Mouse (Mus musculus): ENCODE data around the gene Tfcp2. TPM values are rescaled to one million over a fixed set of nuclear protein-coding genes. Genes with fewer than 3 reads are reported as not detected.

The Tfcp2 gene
- polyA plus RNA-seq (2015; fragmentation: Nextera tagmentation; extraction: Ambion mirVana): 48.2 and 48.4 TPM in 2 replicates

DNA sequence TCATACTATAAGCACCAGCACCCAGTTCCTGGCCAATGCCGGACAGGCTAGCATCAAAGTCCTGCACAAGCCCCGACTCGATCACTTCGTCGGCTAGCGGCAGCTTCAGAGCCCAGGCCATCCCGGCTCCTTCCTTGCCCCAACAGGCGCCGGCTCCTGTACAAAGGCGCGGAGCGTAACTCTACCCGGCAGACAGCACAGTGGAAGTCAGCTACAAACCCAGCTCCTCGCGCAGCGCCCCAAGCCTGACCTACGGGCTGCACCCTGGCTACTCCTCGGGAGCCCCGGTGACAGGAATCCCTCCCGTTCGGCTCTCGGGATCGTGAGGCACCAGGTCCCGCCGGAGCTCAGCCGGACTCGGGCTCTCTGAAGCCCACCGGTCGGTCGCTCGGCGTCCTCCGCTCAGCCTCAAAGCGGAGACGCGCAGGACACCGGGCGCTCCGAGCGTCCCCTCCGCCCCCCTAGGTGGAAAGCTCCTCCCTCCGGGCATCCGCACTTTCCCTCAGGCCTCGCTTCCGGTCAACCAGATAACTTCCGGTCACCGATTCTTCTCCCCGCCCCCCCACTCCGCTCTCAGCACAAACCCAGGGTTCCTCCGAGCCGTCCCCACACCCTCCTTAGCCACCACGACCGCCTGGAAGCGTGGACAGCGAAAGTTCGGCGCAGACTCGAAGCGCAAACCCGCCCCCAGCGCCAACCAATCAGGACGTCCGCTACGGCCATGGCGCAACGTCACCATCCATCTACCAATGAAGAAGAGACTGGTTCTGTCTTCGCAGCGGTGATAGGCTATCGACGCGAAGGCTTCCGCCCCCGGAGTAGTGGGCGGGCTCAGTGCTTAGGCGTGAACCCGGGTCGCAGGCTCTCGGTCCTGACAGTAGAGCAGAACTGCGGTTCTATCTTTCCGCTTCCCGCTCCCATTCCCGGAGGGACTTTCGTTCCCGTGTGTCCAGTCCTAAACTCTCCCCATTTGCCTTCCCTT, at the start of gene Tfcp2:
Gene Tfcp2 (minus strand): TSS at position 683 of the 982 bp plus-strand sequence.
- Histone ChIP-seq H3K4me1 (replicated peaks) (peaks cover 23% of the 10 kb centered on the region), H3K27ac (peak within 1 kb of the TSS; percentile 94), H3K4me2 (replicated peaks) (peak within 1 kb of the TSS; percentile 74), H3K36me3 (peaks cover 16% of the 10 kb centered on the region), H3K9ac (replicated peaks) (peak within 1 kb of the TSS; percentile 93), H3K4me3 (replicated peaks) (peak within 1 kb of the TSS; percentile 89), H3K27me3 (no peaks in the 10 kb centered on the region), H3K9me3 (no peaks in the 10 kb centered on the region)
- WGBS: under 1% methylated on average over 83 of the region's 84 CpGs
- peak; percentile 99 for ATAC-seq

DNA sequence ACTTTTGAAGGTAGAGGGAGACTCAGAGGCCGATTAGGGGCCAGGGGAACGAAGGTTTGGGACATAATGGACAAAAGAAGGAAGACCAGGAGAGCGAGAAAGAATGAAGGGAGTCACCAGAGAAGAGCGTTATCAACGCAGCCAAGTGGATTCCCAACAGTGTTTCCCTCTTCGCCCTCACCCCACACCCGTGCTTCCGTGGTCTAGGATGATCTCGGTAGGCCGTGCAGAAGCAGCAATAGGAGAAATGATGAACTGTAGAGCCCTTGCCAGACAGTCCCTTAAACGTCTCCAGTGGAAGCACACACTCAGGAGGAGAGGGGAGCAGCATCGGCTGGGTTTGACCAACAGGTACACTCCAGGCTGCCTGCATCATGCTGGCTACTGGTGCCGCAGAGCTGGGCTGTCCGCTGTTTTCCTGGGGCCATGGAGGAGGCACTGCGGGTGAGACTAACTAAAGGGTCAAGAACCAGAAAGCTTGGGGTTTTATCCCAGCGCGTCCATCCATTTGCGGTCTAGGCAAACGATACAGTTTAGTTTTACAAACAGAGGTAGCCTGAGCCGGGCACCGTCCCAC, 49.0 kb upstream of the Tfcp2 start:
- peaks cover 14% of the 10 kb centered on the region for H3K27me3 ChIP-seq
- ATAC-seq: no peak
- H3K4me2 ChIP-seq (replicated peaks): peak overlapping the region; percentile 67
- peaks cover 35% of the 10 kb centered on the region for H3K4me1 ChIP-seq (replicated peaks)
- whole genome bisulfite sequencing: 15% methylated on average over 21 of the region's 21 CpGs
- no peak overlapping the region for H3K27ac ChIP-seq
- H3K4me3 ChIP-seq (replicated peaks): peak overlapping the region; percentile 64
- H3K9ac ChIP-seq (replicated peaks): no peak overlapping the region
- no peaks in the 10 kb centered on the region for H3K36me3 ChIP-seq
- no peaks in the 10 kb centered on the region for H3K9me3 ChIP-seq

DNA sequence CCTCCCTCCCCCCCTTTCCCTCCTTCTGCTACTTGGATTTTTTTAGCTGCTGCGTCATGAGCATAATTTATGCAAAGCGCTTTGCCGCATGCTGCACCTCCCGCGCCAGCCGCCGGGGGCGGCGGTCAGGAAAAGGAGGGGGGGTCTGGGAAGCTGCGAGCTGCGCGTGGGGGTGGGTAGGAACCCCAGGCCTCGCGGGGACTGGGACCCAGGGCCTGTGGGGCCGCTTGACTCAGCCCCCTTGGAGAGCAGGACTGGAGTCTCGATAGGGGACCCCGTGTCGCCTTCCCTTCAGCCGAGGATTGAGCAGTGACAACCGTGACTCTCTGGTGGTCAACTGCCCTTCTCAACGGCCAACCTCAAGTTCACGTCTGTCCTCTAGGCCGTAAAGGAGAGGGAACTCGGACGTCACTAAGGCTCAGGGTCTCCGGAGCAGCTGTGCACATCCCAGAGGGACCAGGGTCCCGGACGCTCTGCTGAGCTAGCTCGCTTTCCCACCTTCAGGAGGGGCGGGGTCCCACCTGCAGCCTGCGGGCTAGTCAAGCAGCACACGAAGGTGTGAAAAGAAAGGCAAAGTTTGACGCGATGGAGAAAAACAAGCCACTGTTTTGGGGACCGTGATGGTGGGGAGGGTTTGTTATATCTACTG, 48.4 kb upstream of the Tfcp2 start:
- Histone ChIP-seq H3K27me3 (peaks cover 14% of the 10 kb centered on the region), H3K4me1 (replicated peaks) (peaks cover 29% of the 10 kb centered on the region), H3K9ac (replicated peaks) (peak overlapping the region; percentile 93), H3K36me3 (no peaks in the 10 kb centered on the region), H3K27ac (peak overlapping the region; percentile 93), H3K4me2 (replicated peaks) (peak overlapping the region; percentile 67), H3K9me3 (no peaks in the 10 kb centered on the region), H3K4me3 (replicated peaks) (peak overlapping the region; percentile 64)
- WGBS: 1% methylated on average over 34 of the region's 35 CpGs
- peak; percentile 75 for ATAC-seq

DNA sequence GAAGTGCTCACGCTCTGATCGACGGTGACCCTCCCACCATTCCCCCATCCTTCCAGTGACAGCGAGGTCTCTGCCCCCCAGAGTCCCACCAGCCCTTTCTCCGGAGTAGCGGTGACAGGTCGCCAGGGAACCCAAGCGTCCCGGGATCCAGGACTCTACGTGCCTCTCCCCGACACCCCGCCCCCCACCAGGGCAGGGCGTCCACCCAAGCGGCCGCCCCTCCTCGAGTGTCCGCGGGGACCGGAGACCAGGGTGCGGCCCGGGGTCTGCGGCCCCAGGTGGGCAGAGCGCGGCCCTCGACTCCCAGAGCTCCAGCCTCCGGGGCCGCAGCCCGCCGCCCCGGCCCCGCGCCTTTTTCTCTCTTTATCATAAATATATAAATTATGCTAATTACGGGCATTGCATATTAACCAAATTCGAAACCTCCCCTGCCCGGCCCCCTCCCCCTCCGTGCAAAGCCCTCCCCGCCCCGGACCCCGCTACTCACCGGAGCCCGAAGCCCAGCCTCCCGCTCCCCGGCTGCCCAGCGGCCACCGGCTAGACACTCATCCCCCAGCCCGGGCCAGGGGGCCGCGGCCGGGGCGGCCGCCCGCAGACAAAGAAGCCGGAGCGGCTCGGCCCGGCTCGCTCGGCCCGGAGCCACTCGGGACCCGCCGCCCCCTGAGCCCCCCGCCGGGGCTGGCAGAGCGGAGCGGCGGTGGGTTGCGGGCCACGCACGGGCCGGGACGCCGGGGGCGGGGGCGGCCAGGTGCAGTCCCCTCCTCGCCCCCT, 47.7 kb upstream of the Tfcp2 start, which contains the start of gene Pou6f1:
Gene Pou6f1 (minus strand): TSS at position 709 of the 771 bp plus-strand sequence.
- peak within 1 kb of the TSS; percentile 93 for H3K9ac ChIP-seq (replicated peaks)
- H3K9me3 ChIP-seq: no peaks in the 10 kb centered on the region
- under 1% methylated on average over 58 of the region's 76 CpGs for WGBS
- H3K27me3 ChIP-seq: peaks cover 14% of the 10 kb centered on the region
- H3K4me3 ChIP-seq (replicated peaks): peak within 1 kb of the TSS; percentile 64
- H3K36me3 ChIP-seq: no peaks in the 10 kb centered on the region
- H3K4me1 ChIP-seq (replicated peaks): peaks cover 22% of the 10 kb centered on the region
- peak; percentile 82 for ATAC-seq
- H3K4me2 ChIP-seq (replicated peaks): peak within 1 kb of the TSS; percentile 67
- H3K27ac ChIP-seq: peak within 1 kb of the TSS; percentile 93

DNA sequence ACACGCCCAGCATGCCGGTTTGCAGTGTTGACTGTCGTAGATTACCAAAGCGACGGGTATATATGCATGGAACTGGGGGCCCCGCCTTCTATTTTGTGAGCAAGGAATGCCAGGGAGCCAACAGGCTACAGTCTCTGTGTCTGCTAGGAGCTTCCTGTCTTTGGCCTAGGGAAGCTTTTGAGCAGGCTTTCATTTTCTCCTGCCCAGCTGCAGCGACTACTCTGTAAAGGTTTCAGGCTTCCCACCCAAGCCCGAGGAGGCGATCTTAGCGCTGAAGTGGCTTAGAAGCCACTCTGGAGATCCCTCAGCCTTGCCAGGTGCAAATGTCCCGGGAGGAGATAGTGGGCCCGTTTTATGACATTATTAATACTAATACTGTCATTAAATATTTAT, 47.1 kb upstream of the Tfcp2 start:
- WGBS: under 1% methylated on average over 12 of the region's 12 CpGs
- peak overlapping the region; percentile 64 for H3K4me3 ChIP-seq (replicated peaks)
- no peaks in the 10 kb centered on the region for H3K9me3 ChIP-seq
- peaks cover 1% of the 10 kb centered on the region; the same call in 1 of the 2 replicates for H3K36me3 ChIP-seq
- H3K27me3 ChIP-seq: peaks cover 14% of the 10 kb centered on the region
- peak overlapping the region; percentile 93 for H3K27ac ChIP-seq
- peaks cover 22% of the 10 kb centered on the region for H3K4me1 ChIP-seq (replicated peaks)
- H3K4me2 ChIP-seq (replicated peaks): peak overlapping the region; percentile 67
- peak overlapping the region; percentile 93 for H3K9ac ChIP-seq (replicated peaks)
- peak; percentile 44 for ATAC-seq

DNA sequence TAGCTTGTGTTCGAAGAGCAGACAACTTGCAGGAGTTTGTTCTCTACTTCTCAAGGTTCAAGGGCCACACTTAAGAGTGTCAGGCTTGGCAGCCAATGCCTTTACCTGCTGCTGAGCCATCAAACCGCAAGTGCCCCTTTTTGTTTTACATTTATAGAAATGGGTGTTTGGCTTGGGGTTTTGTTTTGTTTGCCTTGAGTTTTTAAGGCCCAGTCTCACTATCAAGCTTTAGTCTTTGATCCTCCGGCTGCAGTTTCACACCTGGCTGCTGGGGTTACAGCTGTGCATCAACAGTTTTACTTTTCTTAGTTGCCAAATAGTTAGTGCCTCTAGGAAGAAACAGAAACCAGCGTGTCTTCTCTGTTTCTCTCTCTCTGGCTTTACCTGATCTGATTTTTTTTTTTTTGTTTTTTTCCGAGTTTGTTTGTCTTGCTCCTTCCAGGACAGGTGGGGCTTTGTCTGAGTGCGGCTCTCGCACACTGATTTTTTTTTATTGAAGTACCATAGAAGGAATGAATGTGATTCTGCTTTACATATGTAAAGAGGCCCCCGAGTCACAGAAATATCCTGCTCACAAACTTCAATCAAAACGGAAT, 46.6 kb upstream of the Tfcp2 start:
- 32% methylated on average over 9 of the region's 9 CpGs for WGBS
- peaks cover 3% of the 10 kb centered on the region; the same call in 1 of the 2 replicates for H3K36me3 ChIP-seq

DNA sequence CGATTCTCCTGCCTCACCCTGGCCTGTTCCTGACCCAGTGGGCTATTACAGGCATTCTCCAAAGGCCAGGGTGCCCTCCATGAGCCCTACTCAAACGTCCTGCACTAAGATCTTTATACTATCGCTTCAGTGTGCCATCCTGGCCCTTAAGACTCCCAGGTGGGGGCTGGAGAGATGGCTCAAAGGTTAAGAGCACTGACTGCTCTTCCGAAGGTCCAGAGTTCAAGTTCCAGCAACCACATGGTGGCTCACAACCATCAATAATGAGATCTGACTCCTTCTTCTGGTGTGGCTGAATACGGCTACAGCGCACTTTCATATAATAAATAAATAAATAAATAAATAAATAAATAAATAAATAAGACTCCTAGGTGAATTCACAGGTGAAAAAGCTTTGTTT, 41.0 kb upstream of the Tfcp2 start:
- 86% methylated on average over 6 of the region's 6 CpGs for WGBS
- Histone ChIP-seq H3K27me3 (no peaks in the 10 kb centered on the region), H3K9ac (replicated peaks) (no peak overlapping the region), H3K9me3 (no peaks in the 10 kb centered on the region), H3K4me1 (replicated peaks) (no peaks in the 10 kb centered on the region), H3K4me3 (replicated peaks) (no peak overlapping the region), H3K36me3 (peaks cover 43% of the 10 kb centered on the region), H3K4me2 (replicated peaks) (no peak overlapping the region), H3K27ac (no peak overlapping the region)
- no peak for ATAC-seq

More for the DNA sequence above, 46.6 kb upstream of the Tfcp2 start:
- H3K4me1 ChIP-seq (replicated peaks): peaks cover 22% of the 10 kb centered on the region
- peak overlapping the region; percentile 93 for H3K9ac ChIP-seq (replicated peaks)
- ATAC-seq: no peak
- peak overlapping the region; percentile 64 for H3K4me3 ChIP-seq (replicated peaks)
- peak overlapping the region; percentile 93 for H3K27ac ChIP-seq
- H3K9me3 ChIP-seq: no peaks in the 10 kb centered on the region
- peak overlapping the region; percentile 67 for H3K4me2 ChIP-seq (replicated peaks)
- peaks cover 10% of the 10 kb centered on the region for H3K27me3 ChIP-seq

DNA sequence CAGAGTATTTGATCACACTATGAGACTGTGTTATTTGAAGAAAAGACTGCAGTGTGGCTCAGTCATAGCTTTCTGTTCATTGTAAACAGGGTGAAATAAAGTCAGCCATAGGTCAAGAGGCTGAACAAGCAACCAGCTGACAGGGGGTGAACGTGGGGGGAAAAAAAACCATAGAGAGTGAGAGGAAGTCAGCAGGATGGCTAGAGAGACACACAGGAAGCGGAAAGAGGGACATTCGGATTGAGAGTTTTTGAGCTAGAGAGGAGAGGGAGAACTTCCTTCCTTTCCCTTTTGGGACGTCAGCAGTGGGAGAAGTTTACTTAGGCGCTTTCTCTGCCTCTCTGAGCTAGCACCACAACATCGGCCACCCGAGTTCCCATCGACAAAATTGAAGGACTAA, 38.6 kb upstream of the Tfcp2 start:
- no peak overlapping the region for H3K27ac ChIP-seq
- 73% methylated on average over 8 of the region's 8 CpGs for WGBS
- H3K9ac ChIP-seq (replicated peaks): no peak overlapping the region
- no peak for ATAC-seq
- H3K9me3 ChIP-seq: no peaks in the 10 kb centered on the region
- H3K4me3 ChIP-seq (replicated peaks): no peak overlapping the region
- peaks cover 67% of the 10 kb centered on the region for H3K36me3 ChIP-seq
- H3K27me3 ChIP-seq: no peaks in the 10 kb centered on the region
- H3K4me1 ChIP-seq (replicated peaks): no peaks in the 10 kb centered on the region
- no peak overlapping the region for H3K4me2 ChIP-seq (replicated peaks)

DNA sequence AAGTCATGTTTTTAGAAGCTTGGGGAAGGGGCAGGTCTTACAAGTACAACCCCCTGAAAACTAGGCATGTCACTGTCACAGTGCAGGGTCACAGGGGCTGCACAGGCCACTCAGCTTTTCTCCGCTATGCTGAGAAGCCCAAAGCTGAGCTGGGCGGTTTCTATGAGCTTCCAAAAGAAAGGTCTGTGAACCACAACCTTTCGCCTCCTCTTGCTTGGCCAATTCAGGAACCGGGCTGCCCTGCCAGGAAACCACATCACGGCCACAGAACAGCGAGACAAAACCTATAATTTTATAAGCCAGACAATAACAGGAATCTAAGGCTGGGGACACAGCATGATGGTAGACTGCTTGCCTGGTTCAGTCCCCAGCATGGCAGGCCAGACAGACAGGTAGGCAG, 36.5 kb upstream of the Tfcp2 start:
- Histone ChIP-seq H3K4me2 (replicated peaks) (no peak overlapping the region), H3K27me3 (no peaks in the 10 kb centered on the region), H3K36me3 (peaks cover 79% of the 10 kb centered on the region), H3K9ac (replicated peaks) (no peak overlapping the region), H3K4me3 (replicated peaks) (no peak overlapping the region), H3K4me1 (replicated peaks) (no peaks in the 10 kb centered on the region), H3K9me3 (no peaks in the 10 kb centered on the region), H3K27ac (no peak overlapping the region)
- 85% methylated on average over 6 of the region's 6 CpGs for WGBS
- no peak for ATAC-seq

DNA sequence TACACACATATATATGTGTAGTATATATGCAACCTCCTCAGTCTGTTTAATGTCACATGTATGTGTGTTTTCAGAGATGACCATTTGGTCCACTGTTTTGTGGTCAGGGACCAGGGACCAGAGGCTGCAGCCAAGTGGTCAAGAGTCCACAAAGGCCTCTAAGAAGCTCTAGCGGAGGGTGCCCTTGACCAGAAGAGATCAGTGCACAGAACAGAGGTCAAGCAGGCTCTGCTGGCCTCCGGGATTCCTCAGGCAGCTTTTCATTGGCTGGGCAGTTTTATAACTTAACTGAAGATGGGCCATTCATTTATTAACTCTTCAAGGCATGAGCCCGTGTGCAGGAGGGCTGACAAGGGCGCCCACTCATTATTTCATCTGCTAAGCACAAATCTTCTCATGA, 35.4 kb upstream of the Tfcp2 start:
- WGBS: 90% methylated on average over 4 of the region's 4 CpGs
- Histone ChIP-seq H3K27me3 (no peaks in the 10 kb centered on the region), H3K36me3 (peaks cover 84% of the 10 kb centered on the region), H3K4me3 (replicated peaks) (no peak overlapping the region), H3K4me1 (replicated peaks) (no peaks in the 10 kb centered on the region), H3K9ac (replicated peaks) (no peak overlapping the region), H3K4me2 (replicated peaks) (no peak overlapping the region), H3K27ac (no peak overlapping the region), H3K9me3 (no peaks in the 10 kb centered on the region)
- ATAC-seq: no peak

DNA sequence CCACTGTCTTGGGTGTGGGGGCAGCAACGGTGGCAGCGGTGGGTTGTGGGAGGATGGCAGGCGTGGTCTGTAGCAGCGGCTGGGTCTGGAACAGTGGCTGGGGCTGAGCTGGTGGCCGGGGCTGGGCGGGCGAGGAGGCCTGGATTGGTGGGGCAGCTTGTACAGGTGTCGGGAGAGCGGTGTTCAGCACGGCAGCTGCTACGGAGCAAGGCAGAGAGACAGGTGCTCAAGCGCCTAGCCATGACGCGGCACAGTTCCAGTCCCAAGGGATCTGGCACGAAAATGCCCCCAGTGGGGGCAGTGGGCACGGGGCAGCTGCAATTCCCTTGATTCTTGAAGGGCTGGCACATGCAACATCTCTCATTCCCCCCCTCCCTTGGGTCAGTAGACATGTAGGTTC, 34.1 kb upstream of the Tfcp2 start:
- no peak overlapping the region for H3K4me2 ChIP-seq (replicated peaks)
- no peaks in the 10 kb centered on the region for H3K9me3 ChIP-seq
- H3K4me1 ChIP-seq (replicated peaks): no peaks in the 10 kb centered on the region
- H3K27ac ChIP-seq: no peak overlapping the region
- H3K9ac ChIP-seq (replicated peaks): no peak overlapping the region
- peaks cover 84% of the 10 kb centered on the region for H3K36me3 ChIP-seq
- no peak overlapping the region for H3K4me3 ChIP-seq (replicated peaks)
- WGBS: 92% methylated on average over 16 of the region's 16 CpGs
- no peaks in the 10 kb centered on the region for H3K27me3 ChIP-seq
- no peak for ATAC-seq
